Mouse (Mus musculus): ENCODE data around the gene Flnb. TPM values are rescaled to one million over a fixed set of nuclear protein-coding genes. Genes with fewer than 3 reads are reported as not detected.

Flnb gene
- polyA plus RNA-seq, 1 experiment from 2014 or later = 16.5 TPM

DNA sequence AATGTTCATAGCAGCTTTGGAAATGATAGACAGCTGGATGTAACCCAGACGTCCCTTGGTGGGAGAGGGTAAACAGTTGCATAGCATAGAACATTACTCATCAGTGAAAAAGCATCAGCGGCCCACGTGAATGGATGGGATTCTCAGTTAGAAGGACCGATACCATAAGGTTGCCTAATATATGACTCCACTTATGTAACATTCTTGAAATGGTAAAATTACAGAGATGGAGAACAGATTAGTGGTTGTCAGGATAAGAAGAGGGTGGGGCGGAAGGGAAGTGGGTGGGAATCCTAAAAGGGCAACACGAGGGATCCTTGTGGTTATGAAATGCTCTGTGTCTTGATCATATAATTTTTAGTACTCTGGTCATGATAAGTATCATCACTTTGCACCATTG is 62.6 kb downstream of the Flnb start:
- ATAC-seq (ENCODE audit: low FRiP score) (no peak), DNase-seq (ENCODE audit: low spot score) (no peak)
- Histone ChIP-seq H3K4me3 (ENCODE audit: low read depth, low read length) (no peak overlapping the region), H3K9me3 (ENCODE audit: control insufficient read depth, low read length) (no peaks in the 10 kb centered on the region), H3K4me1 (replicated peaks; ENCODE audit: control insufficient read depth, insufficient read depth, low read length) (no peaks in the 10 kb centered on the region), H3K27ac (ENCODE audit: low read depth, low read length) (no peak overlapping the region), H3K36me3 (ENCODE audit: control insufficient read depth, insufficient read depth, low read length) (no peaks in the 10 kb centered on the region), H3K4me2 (replicated peaks; ENCODE audit: low read depth, low read length) (no peak overlapping the region), H3K27me3 (ENCODE audit: control insufficient read depth, insufficient read depth, low read length) (no peaks in the 10 kb centered on the region), H3K9ac (ENCODE audit: low read depth, low read length) (no peak overlapping the region)
- 91% methylated on average over 6 of the region's 6 CpGs for WGBS

DNA sequence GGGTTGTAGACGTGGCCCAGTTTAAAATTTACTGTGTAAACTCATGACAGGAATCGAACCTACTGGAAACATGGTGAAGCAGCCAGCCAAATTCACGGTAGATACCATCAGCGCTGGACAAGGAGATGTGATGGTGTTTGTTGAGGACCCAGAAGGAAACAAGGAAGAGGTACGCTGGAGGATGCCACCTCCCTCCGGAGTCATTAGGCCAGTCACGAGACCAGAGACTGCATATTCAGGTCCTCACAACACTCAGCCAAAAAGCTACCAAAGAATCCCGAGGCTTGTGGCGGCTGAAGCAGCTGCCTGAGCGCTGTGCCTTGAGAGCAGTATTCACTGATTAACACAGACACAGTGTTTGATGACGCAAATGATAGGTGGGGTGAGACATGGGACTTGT is 63.8 kb downstream of the Flnb start:
- 92% methylated on average over 11 of the region's 11 CpGs for WGBS
- no peaks in the 10 kb centered on the region for H3K36me3 ChIP-seq (ENCODE audit: control insufficient read depth, insufficient read depth, low read length)
- no peak overlapping the region for H3K4me2 ChIP-seq (replicated peaks; ENCODE audit: low read depth, low read length)
- no peak overlapping the region for H3K9ac ChIP-seq (ENCODE audit: low read depth, low read length)
- ATAC-seq (ENCODE audit: low FRiP score) (no peak), DNase-seq (ENCODE audit: low spot score) (no peak)
- H3K27ac ChIP-seq (ENCODE audit: low read depth, low read length) = no peak overlapping the region
- no peaks in the 10 kb centered on the region for H3K27me3 ChIP-seq (ENCODE audit: control insufficient read depth, insufficient read depth, low read length)
- no peaks in the 10 kb centered on the region for H3K9me3 ChIP-seq (ENCODE audit: control insufficient read depth, low read length)
- no peak overlapping the region for H3K4me3 ChIP-seq (ENCODE audit: low read depth, low read length)
- H3K4me1 ChIP-seq (replicated peaks; ENCODE audit: control insufficient read depth, insufficient read depth, low read length) = no peaks in the 10 kb centered on the region

DNA sequence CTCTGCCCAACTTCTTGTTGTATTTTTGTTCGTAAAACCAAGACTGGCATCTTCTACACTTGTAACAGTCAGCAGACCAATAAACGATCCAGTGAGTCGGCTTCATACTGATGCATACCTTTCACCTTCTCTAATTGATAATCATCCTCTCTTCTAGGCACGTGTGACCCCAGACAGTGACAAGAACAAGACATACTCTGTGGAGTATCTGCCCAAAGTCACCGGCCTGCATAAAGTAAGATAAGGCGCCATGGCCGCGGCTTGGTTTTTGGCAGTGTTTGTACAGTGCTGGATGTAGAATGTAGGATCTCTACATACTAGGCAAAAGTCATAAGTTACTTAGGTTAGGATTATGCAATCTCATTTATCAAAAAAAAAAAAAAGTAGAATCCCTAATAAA is 64.3 kb downstream of the Flnb start:
- H3K4me1 ChIP-seq (replicated peaks; ENCODE audit: control insufficient read depth, insufficient read depth, low read length) = no peaks in the 10 kb centered on the region
- H3K9ac ChIP-seq (ENCODE audit: low read depth, low read length) = no peak overlapping the region
- H3K27ac ChIP-seq (ENCODE audit: low read depth, low read length) = no peak overlapping the region
- no peak for DNase-seq (ENCODE audit: low spot score)
- H3K27me3 ChIP-seq (ENCODE audit: control insufficient read depth, insufficient read depth, low read length) = no peaks in the 10 kb centered on the region
- no peak for ATAC-seq (ENCODE audit: low FRiP score)
- H3K4me3 ChIP-seq (ENCODE audit: low read depth, low read length) = no peak overlapping the region
- H3K36me3 ChIP-seq (ENCODE audit: control insufficient read depth, insufficient read depth, low read length) = no peaks in the 10 kb centered on the region
- no peaks in the 10 kb centered on the region for H3K9me3 ChIP-seq (ENCODE audit: control insufficient read depth, low read length)
- 96% methylated on average over 8 of the region's 8 CpGs for WGBS
- H3K4me2 ChIP-seq (replicated peaks; ENCODE audit: low read depth, low read length) = no peak overlapping the region

DNA sequence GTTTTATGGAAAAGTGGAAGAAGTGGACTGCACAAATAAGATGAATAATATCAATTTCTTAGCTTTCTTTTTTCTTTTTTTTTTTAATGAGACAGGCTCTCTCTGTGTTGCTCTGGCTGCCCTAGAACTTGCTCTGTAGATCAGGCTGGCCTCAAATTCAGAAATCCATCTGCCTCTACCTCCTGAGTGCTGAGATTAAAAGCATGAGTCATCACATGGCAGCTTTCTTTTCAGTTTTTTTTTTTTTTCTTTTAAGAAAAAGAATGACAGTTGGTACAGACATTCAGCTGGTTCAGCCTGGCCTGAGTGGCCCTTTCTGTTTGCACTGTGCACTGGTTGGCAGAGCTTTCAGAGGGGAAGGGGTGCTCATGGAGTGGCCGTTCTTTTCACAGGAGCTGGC is 66.4 kb downstream of the Flnb start:
- no peaks in the 10 kb centered on the region for H3K4me1 ChIP-seq (replicated peaks; ENCODE audit: control insufficient read depth, insufficient read depth, low read length)
- no peaks in the 10 kb centered on the region for H3K9me3 ChIP-seq (ENCODE audit: control insufficient read depth, low read length)
- DNase-seq (ENCODE audit: low spot score) = no peak
- no peak for ATAC-seq (ENCODE audit: low FRiP score)
- no peak overlapping the region for H3K4me2 ChIP-seq (replicated peaks; ENCODE audit: low read depth, low read length)
- H3K9ac ChIP-seq (ENCODE audit: low read depth, low read length) = no peak overlapping the region
- H3K36me3 ChIP-seq (ENCODE audit: control insufficient read depth, insufficient read depth, low read length) = no peaks in the 10 kb centered on the region
- H3K27ac ChIP-seq (ENCODE audit: low read depth, low read length) = no peak overlapping the region
- no peaks in the 10 kb centered on the region for H3K27me3 ChIP-seq (ENCODE audit: control insufficient read depth, insufficient read depth, low read length)
- WGBS = 87% methylated on average over 1 of the region's 1 CpGs
- H3K4me3 ChIP-seq (ENCODE audit: low read depth, low read length) = no peak overlapping the region

DNA sequence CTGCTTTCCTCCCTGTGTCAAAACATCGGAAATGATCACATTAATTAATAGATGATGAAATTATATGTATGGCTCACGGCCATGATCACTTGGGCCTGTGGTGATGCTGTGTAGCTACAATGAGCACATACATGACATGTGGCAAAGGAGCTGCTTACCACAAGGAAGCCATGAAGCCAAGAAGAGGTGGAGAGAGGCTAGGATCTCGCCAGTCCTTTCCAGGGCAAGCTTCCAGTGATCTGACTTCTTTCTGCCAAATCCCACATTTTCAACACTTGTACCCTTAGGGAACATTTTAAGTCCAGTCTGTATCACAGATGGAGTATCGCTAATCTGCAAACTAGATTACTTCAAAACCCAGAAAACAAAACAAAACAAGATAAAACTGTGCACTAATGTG is 67.1 kb downstream of the Flnb start:
- DNase-seq (ENCODE audit: low spot score) (no peak), ATAC-seq (ENCODE audit: low FRiP score) (no peak)
- WGBS = 92% methylated on average over 4 of the region's 4 CpGs
- H3K9me3 ChIP-seq (ENCODE audit: control insufficient read depth, low read length) = no peaks in the 10 kb centered on the region
- H3K4me1 ChIP-seq (replicated peaks; ENCODE audit: control insufficient read depth, insufficient read depth, low read length) = no peaks in the 10 kb centered on the region
- H3K9ac ChIP-seq (ENCODE audit: low read depth, low read length) = no peak overlapping the region
- no peaks in the 10 kb centered on the region for H3K36me3 ChIP-seq (ENCODE audit: control insufficient read depth, insufficient read depth, low read length)
- H3K4me2 ChIP-seq (replicated peaks; ENCODE audit: low read depth, low read length) = no peak overlapping the region
- H3K4me3 ChIP-seq (ENCODE audit: low read depth, low read length) = no peak overlapping the region
- no peak overlapping the region for H3K27ac ChIP-seq (ENCODE audit: low read depth, low read length)
- no peaks in the 10 kb centered on the region for H3K27me3 ChIP-seq (ENCODE audit: control insufficient read depth, insufficient read depth, low read length)

DNA sequence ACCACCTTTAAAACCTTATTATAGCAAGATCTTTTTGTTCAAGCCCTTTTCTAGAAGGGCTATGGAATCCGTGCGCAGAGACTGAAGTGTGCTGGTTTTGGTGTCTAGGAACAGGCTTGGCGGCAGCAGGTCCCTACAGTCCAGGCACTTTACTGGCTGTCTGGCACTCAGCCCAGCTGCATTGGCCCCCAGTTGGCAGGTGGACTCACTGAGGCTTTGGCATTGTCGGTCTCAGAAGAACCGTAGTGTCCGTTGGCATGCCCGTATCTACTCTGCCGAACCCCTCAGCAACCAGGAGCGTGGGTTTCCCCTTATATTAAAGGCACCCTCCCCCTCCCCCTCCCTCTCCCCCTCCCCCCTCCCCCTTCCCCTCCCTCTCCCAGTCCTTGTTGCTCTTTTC is 67.8 kb downstream of the Flnb start:
- WGBS = 97% methylated on average over 9 of the region's 9 CpGs
- DNase-seq (ENCODE audit: low spot score) = no peak
- no peaks in the 10 kb centered on the region for H3K36me3 ChIP-seq (ENCODE audit: control insufficient read depth, insufficient read depth, low read length)

DNA sequence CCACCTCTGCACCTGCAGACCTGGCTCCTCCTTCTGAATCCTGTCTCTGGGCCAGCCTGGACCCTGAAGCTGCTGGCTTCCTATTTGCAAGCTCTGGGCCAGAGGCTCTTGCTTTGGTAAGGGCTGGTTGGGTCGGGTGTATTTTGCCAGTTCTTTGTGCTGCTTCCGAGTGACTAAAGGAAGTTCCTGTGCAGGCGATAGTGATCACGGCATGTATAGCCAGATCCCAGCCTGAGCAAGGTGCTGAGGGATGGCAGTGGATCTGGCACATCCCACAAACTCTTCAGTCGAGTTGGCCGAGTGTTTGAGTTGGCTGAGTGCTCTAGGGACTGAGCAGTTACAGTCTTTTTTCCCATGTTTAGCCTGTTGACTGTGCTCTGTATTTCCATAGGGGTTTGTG is 68.3 kb downstream of the Flnb start:
- no peaks in the 10 kb centered on the region for H3K36me3 ChIP-seq (ENCODE audit: control insufficient read depth, insufficient read depth, low read length)
- WGBS = 92% methylated on average over 6 of the region's 6 CpGs
- no peak overlapping the region for H3K4me3 ChIP-seq (ENCODE audit: low read depth, low read length)
- H3K9ac ChIP-seq (ENCODE audit: low read depth, low read length) = no peak overlapping the region
- no peaks in the 10 kb centered on the region for H3K9me3 ChIP-seq (ENCODE audit: control insufficient read depth, low read length)
- no peaks in the 10 kb centered on the region for H3K27me3 ChIP-seq (ENCODE audit: control insufficient read depth, insufficient read depth, low read length)
- H3K4me1 ChIP-seq (replicated peaks; ENCODE audit: control insufficient read depth, insufficient read depth, low read length) = no peaks in the 10 kb centered on the region
- no peak for ATAC-seq (ENCODE audit: low FRiP score)
- H3K27ac ChIP-seq (ENCODE audit: low read depth, low read length) = no peak overlapping the region
- DNase-seq (ENCODE audit: low spot score) = no peak
- H3K4me2 ChIP-seq (replicated peaks; ENCODE audit: low read depth, low read length) = no peak overlapping the region

More for the DNA sequence above, 67.8 kb downstream of the Flnb start:
- Histone ChIP-seq H3K27ac (ENCODE audit: low read depth, low read length) (no peak overlapping the region), H3K9me3 (ENCODE audit: control insufficient read depth, low read length) (no peaks in the 10 kb centered on the region), H3K4me2 (replicated peaks; ENCODE audit: low read depth, low read length) (no peak overlapping the region), H3K9ac (ENCODE audit: low read depth, low read length) (no peak overlapping the region), H3K4me3 (ENCODE audit: low read depth, low read length) (no peak overlapping the region), H3K4me1 (replicated peaks; ENCODE audit: control insufficient read depth, insufficient read depth, low read length) (no peaks in the 10 kb centered on the region), H3K27me3 (ENCODE audit: control insufficient read depth, insufficient read depth, low read length) (no peaks in the 10 kb centered on the region)
- ATAC-seq (ENCODE audit: low FRiP score) = no peak

DNA sequence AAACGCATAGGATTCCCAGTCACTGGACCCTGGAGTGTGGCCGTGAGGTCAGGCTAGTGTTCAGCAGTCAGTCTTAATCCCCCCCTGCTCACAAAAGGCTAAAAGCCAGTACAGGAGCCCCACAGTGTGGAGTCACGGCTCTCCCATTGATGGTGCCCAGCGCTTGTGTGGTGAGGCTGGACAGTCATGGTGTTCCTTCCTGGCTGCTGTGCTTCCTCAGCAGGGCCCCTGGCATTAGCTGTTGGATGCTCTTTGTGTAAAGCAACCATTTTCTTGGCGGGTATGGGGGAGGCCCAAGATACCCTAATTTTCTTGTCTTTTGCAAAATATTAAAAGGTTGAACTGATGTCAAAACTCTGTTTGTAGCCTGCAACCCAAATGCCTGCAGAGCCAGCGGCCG is 69.4 kb downstream of the Flnb start:
- H3K4me2 ChIP-seq (replicated peaks; ENCODE audit: low read depth, low read length) = no peak overlapping the region
- H3K9me3 ChIP-seq (ENCODE audit: control insufficient read depth, low read length) = no peaks in the 10 kb centered on the region
- no peaks in the 10 kb centered on the region for H3K4me1 ChIP-seq (replicated peaks; ENCODE audit: control insufficient read depth, insufficient read depth, low read length)
- WGBS = 82% methylated on average over 7 of the region's 7 CpGs
- H3K36me3 ChIP-seq (ENCODE audit: control insufficient read depth, insufficient read depth, low read length) = no peaks in the 10 kb centered on the region
- no peak for ATAC-seq (ENCODE audit: low FRiP score)
- H3K27ac ChIP-seq (ENCODE audit: low read depth, low read length) = no peak overlapping the region
- no peak for DNase-seq (ENCODE audit: low spot score)
- no peak overlapping the region for H3K4me3 ChIP-seq (ENCODE audit: low read depth, low read length)
- no peak overlapping the region for H3K9ac ChIP-seq (ENCODE audit: low read depth, low read length)
- H3K27me3 ChIP-seq (ENCODE audit: control insufficient read depth, insufficient read depth, low read length) = no peaks in the 10 kb centered on the region

DNA sequence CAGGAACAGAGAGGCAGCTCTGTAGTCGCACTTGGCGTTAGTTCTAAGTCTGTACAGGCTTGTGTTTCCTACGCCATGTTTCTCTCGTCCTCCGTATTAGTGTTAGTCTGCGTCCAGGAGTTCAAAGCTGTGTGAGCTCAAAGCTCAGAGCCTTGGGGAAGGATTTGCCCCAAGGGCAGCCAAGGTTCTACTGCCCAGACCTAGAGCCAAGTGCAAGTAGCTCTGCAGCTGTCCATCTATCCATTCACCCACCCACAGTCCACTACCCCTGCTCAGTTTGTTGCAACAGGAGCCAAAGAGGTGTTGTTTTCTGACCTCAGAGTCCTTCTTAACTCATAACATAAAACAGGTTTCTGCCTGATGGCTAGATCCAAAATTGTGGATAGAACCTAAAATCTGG is 70.5 kb downstream of the Flnb start:
- WGBS = 88% methylated on average over 6 of the region's 6 CpGs
- ATAC-seq (ENCODE audit: low FRiP score) (no peak), DNase-seq (ENCODE audit: low spot score) (no peak)
- Histone ChIP-seq H3K4me3 (ENCODE audit: low read depth, low read length) (no peak overlapping the region), H3K9me3 (ENCODE audit: control insufficient read depth, low read length) (no peaks in the 10 kb centered on the region), H3K4me2 (replicated peaks; ENCODE audit: low read depth, low read length) (no peak overlapping the region), H3K36me3 (ENCODE audit: control insufficient read depth, insufficient read depth, low read length) (no peaks in the 10 kb centered on the region), H3K27ac (ENCODE audit: low read depth, low read length) (no peak overlapping the region), H3K27me3 (ENCODE audit: control insufficient read depth, insufficient read depth, low read length) (no peaks in the 10 kb centered on the region), H3K4me1 (replicated peaks; ENCODE audit: control insufficient read depth, insufficient read depth, low read length) (no peaks in the 10 kb centered on the region), H3K9ac (ENCODE audit: low read depth, low read length) (no peak overlapping the region)
